Mouse (Mus musculus) heart, embryonic 11.5 days (tissue): ENCODE results near the gene Ticam1. TPM values are rescaled to one million over a fixed set of nuclear protein-coding genes. Genes with fewer than 3 reads are reported as not detected.

Experiments used
- ATAC-seq: fragments of 200-750 bp; cut with Nextera tagmentation; replicated peaks from 2 replicates; pipeline ENCODE4 v1.8.0; 2017; ENCODE audit warnings: moderate library complexity; ENCODE audit not compliant: insufficient number of reproducible peaks, low FRiP score, low TSS enrichment
- H3K27ac ChIP-seq: fragments of 300-500 bp; sonication (generic); 2 replicates; pipeline ENCODE4 v1.5.1; 2014; ENCODE audit warnings: mild to moderate bottlenecking, low read depth, low read length
- H3K27me3 ChIP-seq: fragments of 300-500 bp; sonication (generic); 2 replicates; pipeline ENCODE4 v1.6.1; 2014; ENCODE audit warnings: mild to moderate bottlenecking, low read length, mixed read lengths; ENCODE audit not compliant: control insufficient read depth, insufficient read depth
- H3K36me3 ChIP-seq: fragments of 300-500 bp; sonication (generic); 2 replicates; pipeline ENCODE4 v1.6.1; 2014; ENCODE audit warnings: mild to moderate bottlenecking, low read length, moderate library complexity, mixed read lengths; ENCODE audit not compliant: control insufficient read depth, insufficient read depth
- H3K4me1 ChIP-seq: fragments of 300-500 bp; sonication (generic); 2 replicates; pipeline ENCODE4 v1.6.1; 2014; ENCODE audit warnings: low read length; ENCODE audit not compliant: control insufficient read depth, insufficient read depth
- H3K4me2 ChIP-seq: fragments of 300-500 bp; sonication (generic); 2 replicates; pipeline ENCODE4 v1.6.1; 2014; ENCODE audit warnings: mild to moderate bottlenecking, moderate library complexity
- H3K4me3 ChIP-seq: fragments of 300-500 bp; sonication (generic); 2 replicates; pipeline ENCODE4 v1.5.1; 2014; ENCODE audit warnings: low read depth, low read length
- H3K9ac ChIP-seq: fragments of 300-500 bp; sonication (generic); 2 replicates; pipeline ENCODE4 v1.6.1; 2014; ENCODE audit warnings: mild to moderate bottlenecking, low read depth, low read length, moderate library complexity
- H3K9me3 ChIP-seq: fragments of 300-500 bp; sonication (generic); replicated peaks from 2 replicates; pipeline ENCODE4 v1.6.1; 2016; ENCODE audit warnings: low read length; ENCODE audit not compliant: control insufficient read depth
- WGBS: fragments of 180-500 bp; shearing (Covaris S2); extraction: QIAGEN DNeasy Blood & Tissue Kit; methylation state at CpG from one replicate; pipeline ENCODE4 v1.1.7; 2014; ENCODE audit not compliant: insufficient replicate concordance; 5-methylcytosine and 5-hydroxymethylcytosine counted together
- polyA plus RNA-seq: library from polyadenylated mRNA; unstranded; fragments of >200 nt; fragmentation: Nextera tagmentation; extraction: Ambion mirVana; gene quantifications from 2 replicates; pipeline ENCODE4 v1.2.1, GENCODE M21; 2014

The Ticam1 gene
- 10.4 and 11.4 TPM in 2 replicates for polyA plus RNA-seq

DNA sequence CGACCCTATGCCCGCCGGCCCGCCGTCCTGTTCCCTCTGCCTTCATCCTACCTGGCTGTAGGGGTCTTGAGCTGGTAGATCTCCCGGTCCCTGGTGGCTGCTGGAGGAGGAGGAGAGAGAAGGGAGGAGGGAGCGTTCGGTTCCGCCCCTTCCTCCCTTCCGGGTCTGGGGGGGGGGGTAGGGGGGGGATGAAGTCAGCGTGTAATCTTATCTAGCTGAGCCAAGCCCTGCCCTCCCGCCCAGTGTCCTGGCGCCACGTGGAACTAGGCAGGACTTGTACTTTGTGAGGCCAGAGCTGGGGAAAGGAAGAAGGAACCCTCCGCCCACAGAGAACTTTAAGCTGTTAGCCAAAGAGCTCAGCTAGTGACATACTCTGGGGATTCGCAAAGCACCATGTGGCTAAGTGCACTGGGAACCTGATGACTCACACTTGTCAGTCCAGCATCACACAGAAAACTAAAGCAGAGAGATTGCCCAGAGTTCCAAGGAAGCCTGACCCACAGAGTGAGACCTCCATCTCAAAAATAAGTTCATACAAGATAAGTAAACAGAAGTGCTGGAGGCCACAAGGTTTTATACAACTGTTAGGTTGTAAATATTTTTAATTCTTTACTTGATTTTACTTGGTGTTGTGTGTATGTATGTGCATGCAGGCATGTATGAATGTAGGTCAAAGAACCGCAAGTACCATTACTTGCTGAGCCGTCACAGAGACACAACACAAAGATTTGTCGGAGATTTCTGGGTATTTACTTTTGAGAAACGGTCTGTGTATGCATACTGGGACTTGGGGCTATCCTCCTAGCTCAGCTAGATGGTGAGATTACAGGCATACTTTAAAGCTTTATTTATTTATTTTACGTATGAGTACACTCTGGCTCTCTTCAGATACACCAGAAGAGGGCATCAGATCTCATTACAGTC is at the start of gene Ticam1:
Ticam1 (minus strand) TSS at position 144 of the 924 bp plus-strand sequence.
- Histone ChIP-seq H3K36me3 (peaks cover 21% of the 10 kb centered on the region), H3K9me3 (no peaks in the 10 kb centered on the region), H3K27me3 (no peaks in the 10 kb centered on the region), H3K4me1 (peaks cover 19% of the 10 kb centered on the region), H3K9ac (peak within 1 kb of the TSS; percentile 89), H3K27ac (peak within 1 kb of the TSS; percentile 92), H3K4me3 (peak within 1 kb of the TSS; percentile 65), H3K4me2 (peak within 1 kb of the TSS; percentile 83)
- peak; percentile 92 for ATAC-seq
- WGBS, result 8% methylated on average over 16 of the region's 21 CpGs

DNA sequence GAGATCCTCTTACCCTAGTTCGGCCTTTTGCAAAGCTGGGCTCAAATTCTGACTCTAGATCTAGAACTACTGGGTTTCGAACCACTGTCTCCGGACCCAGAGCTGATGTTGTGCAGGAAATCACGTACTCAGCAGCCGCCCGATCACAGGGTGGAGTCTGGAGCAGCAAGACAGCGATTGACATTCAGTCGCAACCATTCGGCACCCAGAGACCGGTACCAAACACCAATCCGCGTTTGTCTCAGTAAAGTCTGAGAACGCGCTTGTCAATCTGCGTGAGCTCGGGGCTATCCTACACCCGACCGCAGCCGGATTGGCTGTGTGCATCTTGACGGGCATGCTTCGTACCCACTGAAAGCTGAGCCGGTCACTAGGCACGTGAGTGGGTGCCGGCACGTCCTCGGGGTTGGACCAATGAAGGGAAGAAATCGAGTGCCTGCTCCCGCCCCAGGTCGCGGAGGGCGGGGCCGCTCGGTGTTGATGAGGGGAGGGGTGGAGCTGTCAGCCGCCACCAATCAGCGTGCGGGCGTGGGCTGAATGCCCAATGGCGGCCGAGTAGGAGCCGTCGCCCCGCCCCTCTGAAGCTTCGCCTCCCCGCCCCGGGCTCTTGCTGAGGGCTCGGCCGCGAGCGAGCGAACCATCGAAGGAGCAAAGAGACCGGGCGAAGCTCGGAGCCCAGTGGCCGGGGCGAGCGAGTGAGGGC is 49.0 kb upstream of the Ticam1 start, which contains the start of gene Kdm4b:
Kdm4b (plus strand) TSS at position 613 of the 703 bp plus-strand sequence.
- Histone ChIP-seq H3K4me3 (peak within 1 kb of the TSS; percentile 87), H3K4me1 (peaks cover 26% of the 10 kb centered on the region), H3K27me3 (no peaks in the 10 kb centered on the region), H3K4me2 (peak within 1 kb of the TSS; percentile 96), H3K36me3 (peaks cover 10% of the 10 kb centered on the region), H3K27ac (peak within 1 kb of the TSS; percentile 95), H3K9ac (peak within 1 kb of the TSS; percentile 95), H3K9me3 (no peaks in the 10 kb centered on the region)
- peak; percentile 98 for ATAC-seq
- under 1% methylated on average over 50 of the region's 57 CpGs for WGBS

DNA sequence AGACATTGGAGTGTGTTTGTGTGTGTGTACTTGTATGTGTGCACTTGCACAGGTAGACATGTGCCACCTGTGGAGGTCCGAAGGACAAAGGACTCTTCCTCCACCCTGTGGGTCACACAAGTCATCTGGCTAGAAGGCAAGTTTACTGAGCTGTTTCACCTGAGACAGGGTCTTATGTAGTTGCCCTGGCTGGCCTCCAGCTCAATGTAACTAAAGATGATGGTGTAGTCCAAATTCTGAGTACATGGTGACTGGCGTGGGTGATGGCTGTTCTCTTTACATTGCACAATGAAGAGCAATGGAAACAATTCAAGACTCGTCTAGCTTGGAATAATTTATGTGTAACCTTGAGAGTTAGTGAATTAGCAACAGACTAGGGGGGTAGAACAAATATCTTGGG is 47.8 kb upstream of the Ticam1 start:
- Histone ChIP-seq H3K4me2 (no peak overlapping the region), H3K36me3 (peaks cover 19% of the 10 kb centered on the region), H3K4me1 (peaks cover 19% of the 10 kb centered on the region), H3K9ac (no peak overlapping the region), H3K9me3 (no peaks in the 10 kb centered on the region), H3K27me3 (no peaks in the 10 kb centered on the region), H3K27ac (no peak overlapping the region), H3K4me3 (no peak overlapping the region)
- 81% methylated on average over 3 of the region's 3 CpGs for WGBS
- no peak for ATAC-seq

DNA sequence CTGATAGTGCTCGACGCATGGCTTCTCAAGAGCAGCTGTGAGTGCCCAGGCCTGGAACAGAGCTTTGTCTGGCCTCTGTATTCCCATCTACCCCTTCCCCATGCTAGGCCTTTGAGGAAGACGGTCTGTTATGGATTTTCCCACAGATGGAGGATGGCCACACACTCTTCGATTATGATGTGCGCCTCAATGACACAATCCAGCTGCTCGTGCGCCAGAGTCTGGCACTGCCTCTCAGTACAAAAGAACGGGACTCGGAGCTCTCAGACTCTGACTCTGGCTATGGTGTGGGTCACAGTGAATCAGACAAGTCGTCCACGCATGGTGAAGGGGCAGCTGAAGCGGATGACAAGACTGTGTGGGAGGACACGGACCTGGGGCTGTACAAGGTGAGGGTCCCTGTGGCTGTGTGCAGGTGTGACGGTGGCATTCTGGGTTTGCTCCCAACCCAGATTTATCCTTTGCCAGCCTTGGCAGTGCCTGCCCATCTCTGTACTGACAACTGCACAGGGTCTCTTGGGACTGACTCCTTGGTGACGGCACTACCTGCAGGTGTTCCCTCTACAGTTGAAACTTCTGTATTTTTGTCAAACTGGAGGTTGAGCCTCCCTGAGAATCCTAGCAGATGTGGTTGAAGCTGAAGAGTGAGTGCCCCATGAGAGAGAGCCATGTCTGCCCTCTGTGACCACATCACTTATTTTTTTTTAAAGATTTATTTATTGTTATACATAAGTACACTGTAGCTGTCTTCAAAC is 32.8 kb upstream of the Ticam1 start:
- H3K4me1 ChIP-seq, result peaks cover 14% of the 10 kb centered on the region
- WGBS, result 93% methylated on average over 15 of the region's 15 CpGs
- H3K36me3 ChIP-seq, result peaks cover 41% of the 10 kb centered on the region
- no peak for ATAC-seq
- H3K9ac ChIP-seq, result no peak overlapping the region
- no peak overlapping the region for H3K4me3 ChIP-seq
- no peaks in the 10 kb centered on the region for H3K27me3 ChIP-seq
- H3K9me3 ChIP-seq, result no peaks in the 10 kb centered on the region
- H3K27ac ChIP-seq, result no peak overlapping the region
- no peak overlapping the region for H3K4me2 ChIP-seq

DNA sequence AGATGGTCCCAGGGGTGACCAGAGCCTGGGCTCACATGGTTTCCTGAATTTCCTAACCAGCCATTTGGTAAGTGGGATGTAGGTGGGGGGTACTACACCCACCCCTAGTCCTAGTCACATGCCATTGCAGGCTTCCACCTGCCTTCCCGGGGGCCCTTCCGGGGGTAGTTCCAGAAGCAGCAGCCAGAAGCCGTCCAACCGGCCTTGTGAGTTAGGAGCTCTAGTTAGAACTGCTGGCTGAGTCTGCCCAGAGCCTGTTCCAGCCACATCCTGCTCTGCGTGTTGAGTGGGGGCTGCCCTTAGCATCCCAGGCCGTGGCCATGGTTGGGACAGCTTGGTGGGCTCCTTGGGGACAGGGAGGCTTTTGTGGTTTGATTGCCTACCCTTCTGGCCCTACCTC is 31.5 kb upstream of the Ticam1 start:
- Histone ChIP-seq H3K9me3 (no peaks in the 10 kb centered on the region), H3K27me3 (no peaks in the 10 kb centered on the region), H3K27ac (no peak overlapping the region), H3K36me3 (peaks cover 34% of the 10 kb centered on the region), H3K4me2 (no peak overlapping the region), H3K4me3 (no peak overlapping the region), H3K9ac (no peak overlapping the region), H3K4me1 (peaks cover 17% of the 10 kb centered on the region)
- WGBS, result 79% methylated on average over 6 of the region's 6 CpGs
- no peak for ATAC-seq

DNA sequence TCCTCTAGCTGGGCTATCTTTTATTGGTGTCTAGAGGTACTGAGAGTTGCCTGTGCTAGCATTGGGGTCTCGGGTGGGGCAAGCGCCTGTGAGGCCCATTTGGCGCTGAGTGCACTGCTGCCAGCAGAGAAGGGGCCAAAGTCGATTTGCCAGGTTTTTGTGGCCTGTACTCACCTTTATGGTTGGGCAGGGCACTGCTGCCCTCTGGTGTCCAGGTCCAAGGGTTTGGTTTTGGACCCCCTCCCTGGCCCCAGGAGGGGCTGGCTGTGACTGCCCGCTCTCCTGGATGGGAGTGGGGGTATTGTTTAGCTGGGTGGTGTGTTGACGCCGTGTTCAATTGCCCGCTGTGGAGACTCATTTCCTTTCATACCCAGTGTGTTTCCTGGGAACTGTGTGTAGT is 29.2 kb upstream of the Ticam1 start:
- Histone ChIP-seq H3K4me3 (no peak overlapping the region; the same call in 1 of the 2 replicates), H3K27ac (no peak overlapping the region), H3K9ac (0 out of 2 replicates have a peak overlapping the region, but pooled peaks have one; percentile 16), H3K9me3 (no peaks in the 10 kb centered on the region), H3K27me3 (no peaks in the 10 kb centered on the region), H3K4me1 (peaks cover 25% of the 10 kb centered on the region), H3K4me2 (peak overlapping the region; percentile 100), H3K36me3 (peaks cover 16% of the 10 kb centered on the region; the same call in 1 of the 2 replicates)
- 72% methylated on average over 8 of the region's 8 CpGs for whole genome bisulfite sequencing
- no peak for ATAC-seq

DNA sequence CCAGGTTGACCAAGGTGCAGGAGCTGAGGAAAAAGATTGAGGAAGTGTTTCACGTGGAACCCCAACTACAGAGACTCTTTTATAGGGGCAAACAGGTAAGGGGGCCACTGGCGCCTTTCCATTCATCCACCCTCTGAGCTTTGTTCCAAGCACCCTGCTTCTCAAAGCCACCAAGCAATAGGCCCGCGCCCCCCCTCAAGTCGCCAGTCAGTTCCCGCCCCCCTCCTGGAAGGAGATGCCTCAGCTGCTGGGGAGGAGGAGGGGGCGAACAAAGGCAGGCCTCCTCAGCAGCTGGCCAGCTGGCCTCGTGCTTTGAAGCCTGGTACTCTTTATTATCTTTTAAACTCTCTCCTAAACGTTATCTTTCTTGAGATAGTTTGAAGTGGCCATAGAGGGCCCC is 28.6 kb upstream of the Ticam1 start:
- Histone ChIP-seq H3K9ac (peak overlapping the region; percentile 89), H3K4me3 (peak overlapping the region; percentile 87), H3K4me2 (peak overlapping the region; percentile 100), H3K27me3 (no peaks in the 10 kb centered on the region), H3K4me1 (peaks cover 25% of the 10 kb centered on the region), H3K9me3 (no peaks in the 10 kb centered on the region), H3K27ac (no peak overlapping the region), H3K36me3 (peaks cover 14% of the 10 kb centered on the region; the same call in 1 of the 2 replicates)
- no peak for ATAC-seq
- WGBS, result 32% methylated on average over 9 of the region's 9 CpGs

DNA sequence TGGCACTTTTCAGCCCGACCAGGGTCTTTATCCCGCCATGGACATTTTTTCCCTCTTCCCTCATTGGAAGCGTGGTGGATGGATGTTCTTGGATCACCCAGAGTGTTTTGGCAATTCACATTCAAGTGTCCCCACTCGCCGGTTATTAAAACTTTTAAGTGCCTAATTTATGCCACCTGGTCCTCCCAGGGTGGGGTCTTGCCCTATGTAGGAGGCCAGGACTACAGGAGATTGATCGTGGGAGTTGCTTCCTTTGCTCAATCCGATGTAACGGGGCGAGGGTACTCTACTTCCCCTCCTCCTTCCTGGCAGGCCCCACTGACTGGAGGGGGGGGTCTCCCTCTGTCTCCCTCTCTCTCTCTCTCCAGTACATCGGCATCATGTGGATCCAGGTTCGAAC is 28.1 kb upstream of the Ticam1 start:
- Histone ChIP-seq H3K4me1 (peaks cover 25% of the 10 kb centered on the region), H3K4me3 (peak overlapping the region; percentile 87), H3K27ac (no peak overlapping the region; the same call in 1 of the 2 replicates), H3K36me3 (peaks cover 14% of the 10 kb centered on the region; the same call in 1 of the 2 replicates), H3K27me3 (no peaks in the 10 kb centered on the region), H3K9ac (peak overlapping the region; percentile 89), H3K9me3 (no peaks in the 10 kb centered on the region), H3K4me2 (peak overlapping the region; percentile 100)
- 19% methylated on average over 11 of the region's 11 CpGs for WGBS
- ATAC-seq, result no peak
